Mouse (Mus musculus) B cell, adult 67 days (primary cell): Measurements from ENCODE around the gene Asphd1. TPM values are rescaled to one million over a fixed set of nuclear protein-coding genes. Genes with fewer than 3 reads are reported as not detected.

ENCODE experiments used
- total RNA-seq, 2 experiments: library from RNA; stranded (reverse); gene quantifications; 4 replicates each; pipeline ENCODE4 v1.2.4; 2023

Asphd1 gene
- total RNA-seq = not detected

DNA sequence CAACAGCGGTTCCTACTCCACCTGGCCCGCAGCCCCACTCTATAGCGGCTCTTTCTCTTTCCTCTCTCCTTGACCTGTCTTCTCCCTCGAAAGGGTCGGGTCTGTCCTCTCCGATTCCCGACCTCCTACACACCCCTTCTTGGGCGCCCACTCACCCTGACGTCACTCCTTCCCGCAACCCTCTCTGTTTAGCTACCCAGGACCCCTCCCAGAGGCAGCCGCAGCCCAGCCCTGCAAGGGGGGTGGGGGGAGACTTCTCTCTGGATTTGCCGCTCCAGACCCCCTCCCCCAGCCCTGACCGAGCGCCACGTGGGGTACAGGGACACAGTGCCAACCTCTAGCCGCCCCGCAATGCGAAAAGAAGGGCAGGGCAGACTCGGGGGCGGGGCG is at the start of gene Asphd1:
Asphd1 (minus strand) TSS at position 180 of the 390 bp plus-strand sequence.

DNA sequence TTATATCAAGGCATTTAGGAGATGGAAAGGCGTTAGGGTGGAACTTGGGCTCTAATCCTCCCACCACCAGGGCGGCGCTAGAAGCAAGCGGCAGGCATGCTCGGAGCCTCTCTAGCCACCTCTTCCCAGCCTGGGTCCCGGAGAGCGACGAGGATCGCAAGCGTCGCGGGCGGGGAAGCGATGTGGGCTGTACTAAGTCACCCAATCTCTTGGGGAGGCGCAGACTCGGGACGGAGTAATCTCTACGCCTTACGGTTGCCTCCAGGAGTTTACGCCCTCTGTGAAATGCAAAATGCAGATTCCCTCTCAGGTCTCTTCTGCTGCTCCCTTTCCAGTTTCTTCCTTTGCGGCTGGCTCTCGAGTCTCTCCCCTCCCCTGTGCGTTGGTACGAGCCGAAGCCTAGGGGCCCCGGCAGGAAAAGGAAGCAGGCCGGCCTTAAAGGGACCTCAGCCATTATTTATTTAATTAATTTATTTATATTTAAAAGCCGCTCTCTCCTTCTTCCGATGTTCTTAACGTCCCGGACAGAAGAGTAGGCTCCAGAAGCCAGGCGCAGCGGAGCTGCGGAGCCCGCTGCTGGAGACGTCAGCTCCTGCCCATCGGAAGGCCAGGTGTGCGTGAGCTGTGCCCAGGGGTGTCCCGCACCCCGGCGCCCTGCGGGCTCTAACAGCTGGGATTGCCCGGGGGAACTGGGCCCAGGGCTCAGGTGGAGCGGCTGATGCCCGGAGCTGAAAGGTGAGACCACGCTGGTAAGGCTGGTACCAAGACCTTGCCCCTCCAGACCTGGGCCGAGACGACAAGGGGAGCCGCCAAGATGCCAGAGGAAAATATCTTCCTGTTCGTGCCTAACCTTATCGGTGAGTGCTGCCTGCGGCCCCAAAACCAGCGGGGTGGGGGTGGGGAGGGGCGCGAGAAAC is 26.8 kb upstream of the Asphd1 start, which contains the start of gene Cdiptos:
Cdiptos (minus strand) TSS at position 149 of the 917 bp plus-strand sequence.

DNA sequence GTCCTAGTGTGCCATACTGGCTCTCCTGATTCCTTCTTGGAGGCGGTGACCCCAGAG is 26.3 kb upstream of the Asphd1 start, which contains the start of gene Cdipt:
Cdipt (plus strand) TSS at position 22 of the 57 bp plus-strand sequence.

DNA sequence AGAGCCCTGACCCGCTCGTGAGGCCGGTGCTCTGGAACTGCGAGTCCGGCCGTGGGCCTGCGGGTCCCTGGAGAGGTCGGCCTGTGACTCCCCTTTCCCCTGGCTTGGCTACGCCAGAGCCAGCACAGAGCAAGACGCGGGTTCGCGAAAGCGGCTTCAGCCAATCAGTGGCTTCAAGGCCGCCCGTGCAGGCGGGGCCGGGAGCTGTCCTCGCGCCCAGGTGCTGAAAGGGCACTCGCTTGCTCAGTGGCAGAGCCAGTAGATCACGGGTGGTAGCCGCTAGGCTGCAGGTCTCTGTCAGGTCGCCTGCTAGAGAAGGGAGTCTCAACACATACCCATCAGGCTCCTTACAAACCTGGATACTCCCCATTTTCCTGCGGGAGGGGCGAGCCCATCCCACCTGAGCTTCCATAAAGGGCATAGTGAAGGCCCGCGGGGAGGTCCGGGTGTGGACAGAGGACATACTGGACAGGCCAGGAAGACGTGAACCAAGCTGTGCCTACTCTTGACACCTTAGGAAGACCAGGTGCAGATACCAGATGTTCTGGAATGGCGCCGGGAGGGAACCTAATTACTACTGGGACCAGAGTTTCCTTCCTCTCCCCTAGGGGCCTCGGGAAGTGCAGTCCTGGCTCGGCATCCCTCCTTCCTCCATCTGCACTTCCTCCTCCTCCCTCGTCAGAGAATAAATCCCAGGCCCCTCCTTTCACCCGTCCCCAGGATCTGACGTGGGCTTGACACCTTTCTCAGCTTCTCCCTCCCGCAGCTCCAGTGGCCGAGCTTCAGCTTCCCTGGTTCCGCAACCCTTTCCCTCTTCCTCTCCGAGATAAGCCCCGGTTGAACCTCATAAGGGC is 638 bp upstream of the Asphd1 start, which contains the start of gene Sez6l2:
Sez6l2 (plus strand) TSS at position 771 of the 854 bp plus-strand sequence.

DNA sequence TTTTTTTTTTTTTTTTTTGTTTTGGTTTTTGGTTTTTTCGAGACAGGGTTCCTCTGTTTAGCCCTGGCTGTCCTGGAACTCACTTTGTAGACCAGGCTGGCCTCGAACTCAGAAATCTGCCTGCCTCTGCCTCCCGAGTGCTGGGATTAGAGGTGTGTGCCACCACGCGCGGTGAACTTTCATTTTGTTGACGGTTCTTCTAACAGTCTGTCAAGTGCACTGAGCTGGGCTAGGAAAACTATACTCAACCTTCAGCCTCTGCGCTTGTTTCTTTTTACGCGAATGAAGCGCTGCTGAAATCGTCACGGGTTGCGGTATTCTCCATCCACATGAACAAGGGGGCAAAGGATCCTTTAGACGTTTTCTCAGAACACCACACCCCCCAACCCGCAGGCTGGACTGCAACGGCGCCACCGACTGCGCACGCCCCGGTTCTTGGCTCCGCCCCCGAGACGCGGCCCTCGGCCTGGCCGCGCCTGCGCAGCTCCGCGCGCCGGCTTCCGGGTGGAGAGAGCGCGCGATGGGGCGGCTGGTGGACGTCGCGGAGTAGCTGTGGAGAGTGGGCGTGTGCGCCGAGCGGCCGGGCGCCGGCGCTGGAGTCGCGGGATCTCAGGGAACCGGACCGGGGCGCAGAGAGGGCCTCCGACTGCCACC is 20.9 kb downstream of the Asphd1 start, which contains the start of gene Kctd13:
Kctd13 (plus strand) TSS at position 496 of the 654 bp plus-strand sequence.

DNA sequence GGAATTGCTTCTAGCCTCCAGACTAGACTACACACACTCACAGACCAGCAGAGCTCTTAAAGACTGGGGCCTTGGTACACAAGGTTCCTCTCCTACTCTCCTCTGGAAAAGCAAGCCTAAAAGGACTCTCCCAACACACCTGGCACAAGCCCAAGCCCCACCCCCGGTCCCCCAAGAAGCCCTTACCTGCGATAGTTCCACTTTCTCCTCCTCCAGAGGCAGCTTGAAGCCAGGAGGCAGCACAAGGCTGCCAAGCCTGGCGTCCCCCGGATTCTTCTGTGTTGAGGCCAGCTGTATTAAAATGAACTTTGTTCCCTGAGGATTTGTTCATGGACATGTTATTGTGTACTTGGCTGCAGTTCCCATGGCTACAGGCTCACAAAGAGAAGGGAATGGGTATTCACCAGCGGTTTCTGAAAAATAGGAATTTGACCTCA is 26.7 kb downstream of the Asphd1 start, which contains the start of gene Tmem219:
Tmem219 (minus strand) TSS at position 294 of the 437 bp plus-strand sequence.

Other genes starting within 250 kb of the Asphd1 start
- 1,000 to 10,000 TPM; 1,399 to 1,442 TPM for gene Coro1a, start 241.8 kb downstream of the Asphd1 start, total RNA-seq
- gene Mapk3, start 190.0 kb downstream of the Asphd1 start, total RNA-seq = 10 to 100 TPM; 44.4 to 44.7 TPM
- gene Gdpd3, start 183.2 kb downstream of the Asphd1 start, total RNA-seq = 1 to 10 TPM; 2.8 to 5.7 TPM
- 100 to 1,000 TPM; 274 to 280 TPM for gene Ypel3, start 172.6 kb downstream of the Asphd1 start, total RNA-seq
- 10 to 100 TPM; 11.8 to 12.3 TPM for gene Tbx6, start 168.1 kb downstream of the Asphd1 start, total RNA-seq
- 100 to 1,000 TPM; 276 to 290 TPM for gene Ppp4c, start 157.1 kb downstream of the Asphd1 start, total RNA-seq
- not detected for gene Fam57b, start 151.9 kb downstream of the Asphd1 start, total RNA-seq
- gene 4930451I11Rik, start 117.9 kb downstream of the Asphd1 start, total RNA-seq = not detected
- not detected for gene Doc2a, start 102.2 kb downstream of the Asphd1 start, total RNA-seq
- 10 to 100 TPM; 26.6 to 34.7 TPM for gene Hirip3, start 87.6 kb downstream of the Asphd1 start, total RNA-seq
- 10 to 100 TPM; 93.9 to 94.9 TPM for gene Ino80e, start 87.2 kb downstream of the Asphd1 start, total RNA-seq
- 100 to 1,000 TPM in 1 of 2 experiments, 10 to 100 TPM in 1; 99.5 to 101 TPM for gene Taok2, start 64.9 kb downstream of the Asphd1 start, total RNA-seq
- 10 to 100 TPM; 48.7 to 52.4 TPM for gene Tmem219, start 26.7 kb downstream of the Asphd1 start, total RNA-seq
- 10 to 100 TPM; 43.5 to 46.3 TPM for gene Kctd13, start 20.7 kb downstream of the Asphd1 start, total RNA-seq
- gene Sez6l2, start 981 bp upstream of the Asphd1 start, total RNA-seq = 1 to 10 TPM; 6.3 to 7.0 TPM
- gene Cdipt, start 26.3 kb upstream of the Asphd1 start, total RNA-seq = 10 to 100 TPM; 78.8 to 82.2 TPM
- gene Cdiptos, start 26.5 kb upstream of the Asphd1 start, total RNA-seq = 1 to 10 TPM in 1 of 2 experiments, under 1 TPM in 1; 0.81 to 1.7 TPM
- 10 to 100 TPM; 48.6 to 50.8 TPM for gene Mvp, start 65.0 kb upstream of the Asphd1 start, total RNA-seq
- gene Pagr1b, start 66.9 kb upstream of the Asphd1 start, total RNA-seq = 1 to 10 TPM in 1 of 2 experiments, not detected in 1; 2.8 TPM
- 10 to 100 TPM in 1 of 2 experiments, 1 to 10 TPM in 1; 4.6 to 47.0 TPM for gene Pagr1a, start 67.8 kb upstream of the Asphd1 start, total RNA-seq
- gene Gm42742, start 71.5 kb upstream of the Asphd1 start, total RNA-seq = 10 to 100 TPM; 16.6 to 46.2 TPM
- 1 to 10 TPM; 1.2 to 1.9 TPM for gene Prrt2, start 71.6 kb upstream of the Asphd1 start, total RNA-seq
- gene Maz, start 77.5 kb upstream of the Asphd1 start, total RNA-seq = 100 to 1,000 TPM; 251 to 254 TPM
- gene Kif22, start 92.9 kb upstream of the Asphd1 start, total RNA-seq = 1 to 10 TPM; 3.1 to 4.2 TPM
- gene Zg16, start 137.7 kb upstream of the Asphd1 start, total RNA-seq = not detected
- gene AI467606, start 141.8 kb upstream of the Asphd1 start, total RNA-seq = 10 to 100 TPM; 69.0 to 74.5 TPM
- gene Qprt, start 172.6 kb upstream of the Asphd1 start, total RNA-seq = 1 to 10 TPM in 1 of 2 experiments, under 1 TPM in 1; 0.52 to 1.5 TPM
- 10 to 100 TPM in 1 of 2 experiments, 1 to 10 TPM in 1; 7.3 to 10.0 TPM for gene Spn, start 188.2 kb upstream of the Asphd1 start, total RNA-seq
- gene Cd2bp2, start 246.5 kb upstream of the Asphd1 start, total RNA-seq = 10 to 100 TPM; 75.1 to 82.8 TPM